Mouse (Mus musculus): ENCODE measurements around the gene Rmdn3. TPM values are rescaled to one million over a fixed set of nuclear protein-coding genes. Genes with fewer than 3 reads are reported as not detected.

Gene Rmdn3
- 20.7 TPM for polyA plus RNA-seq (2012; fragmentation: generic; extraction: Trizol)

DNA sequence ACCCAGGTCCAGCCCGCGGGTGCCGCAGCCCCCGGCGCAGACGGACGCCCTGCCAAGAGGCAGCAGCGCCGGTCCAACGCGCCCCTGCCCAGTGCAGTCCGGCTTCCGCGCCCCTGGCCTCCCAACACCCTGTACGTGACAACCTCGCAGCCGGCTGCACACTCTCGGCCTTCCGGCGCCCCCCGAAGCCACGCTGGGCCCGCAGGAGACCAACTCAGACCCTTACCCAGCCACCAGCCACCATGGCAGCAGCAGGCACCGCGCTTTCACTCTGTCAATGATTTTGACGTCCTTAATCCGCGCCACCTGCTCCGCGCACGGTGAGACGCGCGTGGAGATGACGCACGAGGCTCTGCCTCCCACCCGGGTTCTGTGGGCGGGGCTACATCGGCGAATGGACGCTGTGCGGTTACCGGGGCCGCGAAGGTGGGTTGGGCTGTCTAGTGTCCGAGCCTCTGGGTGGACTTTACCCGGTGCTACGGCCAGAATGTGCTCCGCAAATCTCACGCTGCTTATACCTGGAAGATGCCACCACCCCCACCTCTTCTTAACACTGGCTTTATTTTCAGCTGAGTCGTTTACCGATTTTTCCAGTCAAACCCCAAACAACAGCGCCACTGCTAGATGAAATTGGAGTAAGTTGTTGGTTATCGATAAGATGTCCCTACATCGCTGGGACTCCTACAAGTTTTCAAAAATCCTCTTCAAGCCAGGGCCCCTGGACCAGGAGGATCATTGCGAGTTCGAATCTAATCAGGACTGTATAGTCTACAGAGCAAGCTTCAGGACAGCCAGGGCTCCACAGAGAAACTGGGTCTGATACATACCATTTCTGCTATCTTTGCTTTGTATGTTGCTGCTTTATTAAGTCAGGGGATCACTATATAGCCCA, at the start of gene Rmdn3:
TSS of gene Rmdn3 (minus strand) at position 354 of the 892 bp plus-strand sequence.
- TF ChIP-seq SRF (IDR thresholded peaks at IDR 0.05; ENCODE audit: control insufficient read depth, insufficient read length, low read depth) = peak; percentile 83
- peak; percentile 72 for TF ChIP-seq MAX (IDR thresholded peaks at IDR 0.05; ENCODE audit: low read depth)
- TF ChIP-seq E2F4 (IDR thresholded peaks at IDR 0.05; ENCODE audit: insufficient read depth) = peak; percentile 10
- TF ChIP-seq USF1 (IDR thresholded peaks at IDR 0.05; ENCODE audit: low read depth) = peak; percentile 18
- TF ChIP-seq TCF3 (IDR thresholded peaks at IDR 0.05; ENCODE audit: insufficient read length, low read depth) = no peak
- TF ChIP-seq POLR2A (IDR thresholded peaks at IDR 0.05; ENCODE audit: insufficient read length, low read depth) = peak; percentile 80
- TF ChIP-seq MYOG (IDR thresholded peaks at IDR 0.05; ENCODE audit: control insufficient read depth in 1 of 3, insufficient read depth in 1 of 3, insufficient read length in 2 of 3, low read depth in 2 of 3) = peak in 1 of 3 experiments; percentile 64
- no peak for TF ChIP-seq CEBPB (IDR thresholded peaks at IDR 0.05; ENCODE audit: insufficient read depth, poor library complexity, severe bottlenecking)
- peak in 2 of 3 experiments; percentile 27 to 60 for TF ChIP-seq MYOD1 (IDR thresholded peaks at IDR 0.05; ENCODE audit: control insufficient read depth in 1 of 3, insufficient read length in 2 of 3, low read depth in 2 of 3)
- no peak for TF ChIP-seq REST (IDR thresholded peaks at IDR 0.05; ENCODE audit: insufficient read depth, insufficient read length)
- TF ChIP-seq TCF12 (IDR thresholded peaks at IDR 0.05; ENCODE audit: insufficient read depth, poor library complexity, severe bottlenecking) = no peak
- TF ChIP-seq POLR2AphosphoS2 (IDR thresholded peaks at IDR 0.05; ENCODE audit: insufficient read length, low read depth) = peak; percentile 74

GRCm38 (mm10) chr2:119203871-119204460, 47.1 kb upstream of the Rmdn3 start:
- peaks cover 13% of the 10 kb centered on the region for H3K79me2 ChIP-seq (ENCODE audit: control insufficient read depth, insufficient read depth)
- no peaks in the 10 kb centered on the region for H3K36me3 ChIP-seq (ENCODE audit: control insufficient read depth, insufficient read depth)
- H3K4me3 ChIP-seq = no peak overlapping the region
- H3K27me3 ChIP-seq (ENCODE audit: control insufficient read depth, insufficient read depth, insufficient read length) = no peaks in the 10 kb centered on the region
- TF ChIP-seq POLR2A (IDR thresholded peaks at IDR 0.05; ENCODE audit: insufficient read length, low read depth) (no peak), POLR2AphosphoS2 (IDR thresholded peaks at IDR 0.05; ENCODE audit: insufficient read length, low read depth) (no peak), SRF (IDR thresholded peaks at IDR 0.05; ENCODE audit: control insufficient read depth, insufficient read length, low read depth) (no peak), MAX (IDR thresholded peaks at IDR 0.05; ENCODE audit: low read depth) (no peak), TCF3 (IDR thresholded peaks at IDR 0.05; ENCODE audit: insufficient read length, low read depth) (no peak), MYOD1 (IDR thresholded peaks at IDR 0.05; ENCODE audit: control insufficient read depth in 1 of 3, insufficient read length in 2 of 3, low read depth in 2 of 3) (no peak), TCF12 (IDR thresholded peaks at IDR 0.05; ENCODE audit: insufficient read depth, poor library complexity, severe bottlenecking) (no peak), MYOG (IDR thresholded peaks at IDR 0.05; ENCODE audit: control insufficient read depth in 1 of 3, insufficient read depth in 1 of 3, insufficient read length in 2 of 3, low read depth in 2 of 3) (no peak), REST (IDR thresholded peaks at IDR 0.05; ENCODE audit: insufficient read depth, insufficient read length) (no peak), CEBPB (IDR thresholded peaks at IDR 0.05; ENCODE audit: insufficient read depth, poor library complexity, severe bottlenecking) (no peak), USF1 (IDR thresholded peaks at IDR 0.05; ENCODE audit: low read depth) (no peak), E2F4 (IDR thresholded peaks at IDR 0.05; ENCODE audit: insufficient read depth) (no peak)
- H3ac ChIP-seq (ENCODE audit: control insufficient read depth, insufficient read length) = no peak overlapping the region
- peak overlapping the region; percentile 1 for H3K4me2 ChIP-seq (ENCODE audit: low read depth)

More for the DNA sequence above, at the start of gene Rmdn3:
- peak within 1 kb of the TSS; percentile 87 for H3K4me2 ChIP-seq (ENCODE audit: low read depth)
- peaks cover 8% of the 10 kb centered on the region for H3K36me3 ChIP-seq (ENCODE audit: control insufficient read depth, insufficient read depth)
- H3K79me2 ChIP-seq (ENCODE audit: control insufficient read depth, insufficient read depth) = peaks cover 15% of the 10 kb centered on the region
- H3K27me3 ChIP-seq (ENCODE audit: control insufficient read depth, insufficient read depth, insufficient read length) = no peaks in the 10 kb centered on the region
- peak within 1 kb of the TSS; percentile 21 for H3ac ChIP-seq (ENCODE audit: control insufficient read depth, insufficient read length)
- H3K4me3 ChIP-seq = peak within 1 kb of the TSS; percentile 68

GRCm38 (mm10) chr2:119202914-119203453, 46.1 kb upstream of the Rmdn3 start:
- Histone ChIP-seq H3K4me2 (ENCODE audit: low read depth) (no peak overlapping the region), H3K27me3 (ENCODE audit: control insufficient read depth, insufficient read depth, insufficient read length) (no peaks in the 10 kb centered on the region), H3K4me3 (no peak overlapping the region), H3ac (ENCODE audit: control insufficient read depth, insufficient read length) (no peak overlapping the region), H3K79me2 (ENCODE audit: control insufficient read depth, insufficient read depth) (peaks cover 10% of the 10 kb centered on the region), H3K36me3 (ENCODE audit: control insufficient read depth, insufficient read depth) (no peaks in the 10 kb centered on the region)
- TF ChIP-seq TCF3 (IDR thresholded peaks at IDR 0.05; ENCODE audit: insufficient read length, low read depth) = no peak
- TF ChIP-seq MYOG (IDR thresholded peaks at IDR 0.05; ENCODE audit: control insufficient read depth in 1 of 3, insufficient read depth in 1 of 3, insufficient read length in 2 of 3, low read depth in 2 of 3) = no peak
- TF ChIP-seq POLR2AphosphoS2 (IDR thresholded peaks at IDR 0.05; ENCODE audit: insufficient read length, low read depth) = no peak
- no peak for TF ChIP-seq E2F4 (IDR thresholded peaks at IDR 0.05; ENCODE audit: insufficient read depth)
- no peak for TF ChIP-seq SRF (IDR thresholded peaks at IDR 0.05; ENCODE audit: control insufficient read depth, insufficient read length, low read depth)
- TF ChIP-seq POLR2A (IDR thresholded peaks at IDR 0.05; ENCODE audit: insufficient read length, low read depth) = no peak
- no peak for TF ChIP-seq REST (IDR thresholded peaks at IDR 0.05; ENCODE audit: insufficient read depth, insufficient read length)
- no peak for TF ChIP-seq MYOD1 (IDR thresholded peaks at IDR 0.05; ENCODE audit: control insufficient read depth in 1 of 3, insufficient read length in 2 of 3, low read depth in 2 of 3)
- TF ChIP-seq MAX (IDR thresholded peaks at IDR 0.05; ENCODE audit: low read depth) = no peak
- TF ChIP-seq USF1 (IDR thresholded peaks at IDR 0.05; ENCODE audit: low read depth) = no peak
- TF ChIP-seq CEBPB (IDR thresholded peaks at IDR 0.05; ENCODE audit: insufficient read depth, poor library complexity, severe bottlenecking) = no peak
- no peak for TF ChIP-seq TCF12 (IDR thresholded peaks at IDR 0.05; ENCODE audit: insufficient read depth, poor library complexity, severe bottlenecking)

- Histone ChIP-seq H3K4me2 (ENCODE audit: low read depth) (no peak overlapping the region), H3K36me3 (ENCODE audit: control insufficient read depth, insufficient read depth) (no peaks in the 10 kb centered on the region), H3K79me2 (ENCODE audit: control insufficient read depth, insufficient read depth) (no peaks in the 10 kb centered on the region), H3K4me3 (no peak overlapping the region), H3K27me3 (ENCODE audit: control insufficient read depth, insufficient read depth, insufficient read length) (no peaks in the 10 kb centered on the region), H3ac (ENCODE audit: control insufficient read depth, insufficient read length) (no peak overlapping the region)
- TF ChIP-seq MYOD1 (IDR thresholded peaks at IDR 0.05; ENCODE audit: control insufficient read depth in 1 of 3, insufficient read length in 2 of 3, low read depth in 2 of 3) (no peak), E2F4 (IDR thresholded peaks at IDR 0.05; ENCODE audit: insufficient read depth) (no peak)
These were observed 42.1 kb upstream of the Rmdn3 start for GRCm38 (mm10) chr2:119198934-119199333.
